Mouse (Mus musculus): ENCODE measurements around the gene Tcaf3.

Gene Tcaf3

GRCm38 (mm10) chr6:42597592-42597991 lies at the start of gene Tcaf3:
Gene Tcaf3 (minus strand): TSS chr6:42597692.
- DNase-seq: no peak

- DNase-seq: peak; percentile 7 to 12
These were observed 47.5 kb upstream of the Tcaf3 start, which contains the start of gene Tcaf2 for GRCm38 (mm10) chr6:42644912-42645549. Gene Tcaf2 (minus strand): TSS chr6:42645254.

- DNase-seq: no peak
These were observed 36.9 kb upstream of the Tcaf3 start for GRCm38 (mm10) chr6:42634393-42634792.

GRCm38 (mm10) chr6:42631395-42631794 lies 33.9 kb upstream of the Tcaf3 start:
- no peak for DNase-seq

- no peak for DNase-seq
These were observed 19.4 kb upstream of the Tcaf3 start for GRCm38 (mm10) chr6:42616904-42617303.

GRCm38 (mm10) chr6:42612218-42612617 lies 14.7 kb upstream of the Tcaf3 start:
- DNase-seq: no peak

- no peak for DNase-seq
These were observed 13.5 kb upstream of the Tcaf3 start for GRCm38 (mm10) chr6:42610954-42611522.

GRCm38 (mm10) chr6:42593138-42593882 lies 4.2 kb downstream of the Tcaf3 start:
- no peak for DNase-seq

GRCm38 (mm10) chr6:42586569-42586968 lies 10.9 kb downstream of the Tcaf3 start:
- DNase-seq: no peak

- DNase-seq: peak; percentile 72 to 73
These were observed 14.0 kb downstream of the Tcaf3 start for GRCm38 (mm10) chr6:42583488-42583872.

GRCm38 (mm10) chr6:42582741-42583487 lies 14.6 kb downstream of the Tcaf3 start:
- no peak for DNase-seq

- DNase-seq: no peak
These were observed 18.8 kb downstream of the Tcaf3 start for GRCm38 (mm10) chr6:42578678-42579077.

- no peak for DNase-seq
These were observed 20.1 kb downstream of the Tcaf3 start for GRCm38 (mm10) chr6:42577433-42577832.

- DNase-seq: no peak
These were observed 29.3 kb downstream of the Tcaf3 start for GRCm38 (mm10) chr6:42568205-42568604.

GRCm38 (mm10) chr6:42566076-42566598 lies 31.4 kb downstream of the Tcaf3 start:
- DNase-seq: no peak

GRCm38 (mm10) chr6:42562280-42562679 lies 35.2 kb downstream of the Tcaf3 start:
- DNase-seq: no peak

- no peak for DNase-seq
These were observed 36.6 kb downstream of the Tcaf3 start for GRCm38 (mm10) chr6:42560885-42561284.

GRCm38 (mm10) chr6:42558641-42559040 lies 38.9 kb downstream of the Tcaf3 start:
- DNase-seq: no peak

GRCm38 (mm10) chr6:42547461-42547860 lies 50.0 kb downstream of the Tcaf3 start, which contains the start of gene Olfr455:
Gene Olfr455 (minus strand): TSS chr6:42547587.
- DNase-seq: no peak

GRCm38 (mm10) chr6:42546180-42546579 lies 51.3 kb downstream of the Tcaf3 start:
- no peak for DNase-seq

GRCm38 (mm10) chr6:42545451-42545885 lies 52.0 kb downstream of the Tcaf3 start:
- no peak for DNase-seq

GRCm38 (mm10) chr6:42544846-42545245 lies 52.6 kb downstream of the Tcaf3 start:
- no peak for DNase-seq
